Mouse (Mus musculus): ENCODE data around the gene Tspan11. TPM values are rescaled to one million over a fixed set of nuclear protein-coding genes. Genes with fewer than 3 reads are reported as not detected.
A peak's percentile ranks its signal among the peaks of the same experiment; 100 is the strongest.

Gene Tspan11
- polyA plus RNA-seq, 1 experiment from 2014 or later: 7.6 TPM

GRCm38 (mm10) chr6:127861951-127862350 is 25.4 kb upstream of the Tspan11 start:
- no peak overlapping the region for H3K9ac ChIP-seq
- ATAC-seq (replicated peaks; ENCODE audit: low FRiP score): no peak
- H3K4me1 ChIP-seq: no peaks in the 10 kb centered on the region
- no peak overlapping the region for H3K4me3 ChIP-seq (replicated peaks)
- H3K27ac ChIP-seq: no peak overlapping the region
- no peaks in the 10 kb centered on the region for H3K9me3 ChIP-seq (replicated peaks)
- 84% methylated on average over 9 of the region's 9 CpGs for WGBS
- no peaks in the 10 kb centered on the region for H3K27me3 ChIP-seq
- no peaks in the 10 kb centered on the region for H3K36me3 ChIP-seq
- H3K4me2 ChIP-seq: no peak overlapping the region

- H3K9ac ChIP-seq: no peak overlapping the region
These were observed 22.0 kb upstream of the Tspan11 start for GRCm38 (mm10) chr6:127865391-127865790.

GRCm38 (mm10) chr6:127868546-127868945 is 18.8 kb upstream of the Tspan11 start:
- H3K4me2 ChIP-seq: no peak overlapping the region
- 50% methylated on average over 8 of the region's 8 CpGs for WGBS
- H3K9me3 ChIP-seq (replicated peaks): 0 out of 2 replicates have a peak, but pooled peaks cover 5% of the 10 kb centered on the region
- H3K36me3 ChIP-seq: no peaks in the 10 kb centered on the region
- H3K4me3 ChIP-seq (replicated peaks): no peak overlapping the region
- H3K27me3 ChIP-seq: no peaks in the 10 kb centered on the region
- H3K27ac ChIP-seq: no peak overlapping the region
- no peak for ATAC-seq (replicated peaks; ENCODE audit: low FRiP score)
- H3K9ac ChIP-seq: no peak overlapping the region
- peaks cover 12% of the 10 kb centered on the region for H3K4me1 ChIP-seq

More at GRCm38 (mm10) chr6:127865391-127865790, 22.0 kb upstream of the Tspan11 start:
- 69% methylated on average over 4 of the region's 4 CpGs for WGBS
- no peaks in the 10 kb centered on the region for H3K9me3 ChIP-seq (replicated peaks)
- peaks cover 7% of the 10 kb centered on the region for H3K4me1 ChIP-seq
- no peak overlapping the region for H3K4me2 ChIP-seq
- ATAC-seq (replicated peaks; ENCODE audit: low FRiP score): no peak
- no peak overlapping the region for H3K27ac ChIP-seq
- H3K27me3 ChIP-seq: no peaks in the 10 kb centered on the region
- H3K4me3 ChIP-seq (replicated peaks): no peak overlapping the region
- no peaks in the 10 kb centered on the region for H3K36me3 ChIP-seq

GRCm38 (mm10) chr6:127869121-127869520 is 18.3 kb upstream of the Tspan11 start:
- 87% methylated on average over 7 of the region's 7 CpGs for WGBS
- no peak for ATAC-seq (replicated peaks; ENCODE audit: low FRiP score)
- H3K4me3 ChIP-seq (replicated peaks): no peak overlapping the region

GRCm38 (mm10) chr6:127870345-127871324 is 16.8 kb upstream of the Tspan11 start:
- Histone ChIP-seq H3K27ac (0 out of 2 replicates have a peak overlapping the region, but pooled peaks have one; percentile 62), H3K4me1 (peaks cover 12% of the 10 kb centered on the region), H3K36me3 (no peaks in the 10 kb centered on the region), H3K9ac (no peak overlapping the region), H3K4me2 (no peak overlapping the region), H3K4me3 (replicated peaks) (no peak overlapping the region), H3K9me3 (replicated peaks) (0 out of 2 replicates have a peak, but pooled peaks cover 5% of the 10 kb centered on the region), H3K27me3 (no peaks in the 10 kb centered on the region)
- 46% methylated on average over 12 of the region's 12 CpGs for WGBS
- peak; percentile 67 for ATAC-seq (replicated peaks; ENCODE audit: low FRiP score)

More at GRCm38 (mm10) chr6:127869121-127869520, 18.3 kb upstream of the Tspan11 start:
- Histone ChIP-seq H3K9ac (no peak overlapping the region), H3K36me3 (no peaks in the 10 kb centered on the region), H3K9me3 (replicated peaks) (0 out of 2 replicates have a peak, but pooled peaks cover 5% of the 10 kb centered on the region), H3K27me3 (no peaks in the 10 kb centered on the region), H3K27ac (no peak overlapping the region), H3K4me1 (peaks cover 12% of the 10 kb centered on the region), H3K4me2 (no peak overlapping the region)

GRCm38 (mm10) chr6:127871436-127871835 is 16.0 kb upstream of the Tspan11 start:
- no peak for ATAC-seq (replicated peaks; ENCODE audit: low FRiP score)
- H3K4me2 ChIP-seq: no peak overlapping the region
- 93% methylated on average over 6 of the region's 6 CpGs for WGBS

GRCm38 (mm10) chr6:127872581-127872980 is 14.8 kb upstream of the Tspan11 start:
- peaks cover 15% of the 10 kb centered on the region for H3K4me1 ChIP-seq
- H3K4me3 ChIP-seq (replicated peaks): no peak overlapping the region
- H3K27ac ChIP-seq: no peak overlapping the region
- WGBS: 90% methylated on average over 8 of the region's 8 CpGs
- H3K27me3 ChIP-seq: no peaks in the 10 kb centered on the region
- no peak overlapping the region for H3K9ac ChIP-seq
- H3K4me2 ChIP-seq: no peak overlapping the region
- 0 out of 2 replicates have a peak, but pooled peaks cover 5% of the 10 kb centered on the region for H3K9me3 ChIP-seq (replicated peaks)
- ATAC-seq (replicated peaks; ENCODE audit: low FRiP score): no peak
- H3K36me3 ChIP-seq: no peaks in the 10 kb centered on the region

More at GRCm38 (mm10) chr6:127871436-127871835, 16.0 kb upstream of the Tspan11 start:
- no peak overlapping the region for H3K27ac ChIP-seq
- 0 out of 2 replicates have a peak, but pooled peaks cover 5% of the 10 kb centered on the region for H3K9me3 ChIP-seq (replicated peaks)
- no peaks in the 10 kb centered on the region for H3K36me3 ChIP-seq
- H3K4me3 ChIP-seq (replicated peaks): no peak overlapping the region
- H3K4me1 ChIP-seq: peaks cover 15% of the 10 kb centered on the region
- H3K27me3 ChIP-seq: no peaks in the 10 kb centered on the region
- H3K9ac ChIP-seq: no peak overlapping the region

- H3K9me3 ChIP-seq (replicated peaks): 0 out of 2 replicates have a peak, but pooled peaks cover 3% of the 10 kb centered on the region
- WGBS: 56% methylated on average over 11 of the region's 11 CpGs
- H3K4me3 ChIP-seq (replicated peaks): no peak overlapping the region
- H3K27ac ChIP-seq: no peak overlapping the region
- H3K4me1 ChIP-seq: 0 out of 2 replicates have a peak, but pooled peaks cover 3% of the 10 kb centered on the region
- no peak overlapping the region for H3K4me2 ChIP-seq
- no peak overlapping the region for H3K9ac ChIP-seq
- no peaks in the 10 kb centered on the region for H3K27me3 ChIP-seq
- no peaks in the 10 kb centered on the region for H3K36me3 ChIP-seq
- ATAC-seq (replicated peaks; ENCODE audit: low FRiP score): no peak
These were observed 11.5 kb upstream of the Tspan11 start for GRCm38 (mm10) chr6:127875883-127876282.

- no peaks in the 10 kb centered on the region for H3K27me3 ChIP-seq
- 0 out of 2 replicates have a peak, but pooled peaks cover 3% of the 10 kb centered on the region for H3K4me1 ChIP-seq
- no peaks in the 10 kb centered on the region for H3K9me3 ChIP-seq (replicated peaks)
- H3K27ac ChIP-seq: no peak overlapping the region
- 84% methylated on average over 9 of the region's 9 CpGs for WGBS
- H3K4me3 ChIP-seq (replicated peaks): no peak overlapping the region
- no peak overlapping the region for H3K4me2 ChIP-seq
- ATAC-seq (replicated peaks; ENCODE audit: low FRiP score): no peak
- H3K9ac ChIP-seq: no peak overlapping the region
- H3K36me3 ChIP-seq: no peaks in the 10 kb centered on the region
These were observed 11.0 kb upstream of the Tspan11 start for GRCm38 (mm10) chr6:127876436-127876835.

- Histone ChIP-seq H3K27ac (no peak overlapping the region), H3K4me1 (0 out of 2 replicates have a peak, but pooled peaks cover 3% of the 10 kb centered on the region), H3K4me2 (no peak overlapping the region), H3K4me3 (replicated peaks) (no peak overlapping the region), H3K9ac (no peak overlapping the region), H3K36me3 (no peaks in the 10 kb centered on the region), H3K27me3 (no peaks in the 10 kb centered on the region), H3K9me3 (replicated peaks) (no peaks in the 10 kb centered on the region)
- WGBS: 69% methylated on average over 12 of the region's 12 CpGs
- no peak for ATAC-seq (replicated peaks; ENCODE audit: low FRiP score)
These were observed 10.4 kb upstream of the Tspan11 start for GRCm38 (mm10) chr6:127877026-127877425.

- 91% methylated on average over 6 of the region's 6 CpGs for WGBS
These were observed 7.9 kb upstream of the Tspan11 start for GRCm38 (mm10) chr6:127879472-127879871.

GRCm38 (mm10) chr6:127886916-127887315 is 473 bp upstream of the Tspan11 start:
- Histone ChIP-seq H3K27ac (no peak overlapping the region), H3K4me1 (peaks cover 31% of the 10 kb centered on the region), H3K4me3 (replicated peaks) (peak overlapping the region; percentile 55), H3K9me3 (replicated peaks) (no peaks in the 10 kb centered on the region), H3K4me2 (peak overlapping the region; percentile 98), H3K27me3 (peaks cover 2% of the 10 kb centered on the region; the same call in 1 of the 2 replicates), H3K9ac (no peak overlapping the region; the same call in 1 of the 2 replicates), H3K36me3 (no peaks in the 10 kb centered on the region)
- ATAC-seq (replicated peaks; ENCODE audit: low FRiP score): peak; percentile 63
- 6% methylated on average over 7 of the region's 7 CpGs for WGBS

More at GRCm38 (mm10) chr6:127879472-127879871, 7.9 kb upstream of the Tspan11 start:
- Histone ChIP-seq H3K27ac (no peak overlapping the region), H3K4me1 (0 out of 2 replicates have a peak, but pooled peaks cover 3% of the 10 kb centered on the region), H3K36me3 (no peaks in the 10 kb centered on the region), H3K4me3 (replicated peaks) (no peak overlapping the region), H3K9me3 (replicated peaks) (no peaks in the 10 kb centered on the region), H3K4me2 (no peak overlapping the region), H3K9ac (no peak overlapping the region), H3K27me3 (no peaks in the 10 kb centered on the region)
- ATAC-seq (replicated peaks; ENCODE audit: low FRiP score): no peak

All from kidney, embryonic 15.5 days (tissue).